Mouse (Mus musculus) lung, embryonic 15.5 days (tissue): Measurements from ENCODE around the gene Gcnt2. TPM values are rescaled to one million over a fixed set of nuclear protein-coding genes. Genes with fewer than 3 reads are reported as not detected.
"Not testable (repeated sequence)": the region's sequence is repeated elsewhere in the genome, so short reads cannot be mapped to it uniquely, and the experiment has no call there.

ENCODE experiments used
- ATAC-seq: fragments of 200-750 bp; cut with Nextera tagmentation; 2 replicates; pipeline ENCODE4 v1.8.0; 2017; ENCODE audit warnings: moderate number of reproducible peaks, borderline replicate concordance; ENCODE audit not compliant: low FRiP score, low TSS enrichment; ENCODE audit errors: extremely low read depth
- H3K27ac ChIP-seq: fragments of 300-500 bp; sonication (generic); 2 replicates; pipeline ENCODE4 v1.5.1; 2015; ENCODE audit warnings: moderate library complexity, mild to moderate bottlenecking, inconsistent platforms
- H3K27me3 ChIP-seq: fragments of 300-500 bp; sonication (generic); 2 replicates; pipeline ENCODE4 v1.6.1; 2015; ENCODE audit warnings: inconsistent platforms
- H3K36me3 ChIP-seq: fragments of 300-500 bp; sonication (generic); 2 replicates; pipeline ENCODE4 v1.6.1; 2015; ENCODE audit warnings: inconsistent platforms
- H3K4me1 ChIP-seq: fragments of 300-500 bp; sonication (generic); 2 replicates; pipeline ENCODE4 v1.6.1; 2015; ENCODE audit warnings: inconsistent platforms
- H3K4me2 ChIP-seq: fragments of 300-500 bp; sonication (generic); 2 replicates; pipeline ENCODE4 v1.6.1; 2015; ENCODE audit warnings: inconsistent platforms, mild to moderate bottlenecking, moderate library complexity
- H3K4me3 ChIP-seq: fragments of 300-500 bp; sonication (generic); 2 replicates; pipeline ENCODE4 v1.5.1; 2015; ENCODE audit warnings: mild to moderate bottlenecking, inconsistent platforms
- H3K9ac ChIP-seq: fragments of 300-500 bp; sonication (generic); 2 replicates; pipeline ENCODE4 v1.6.1; 2015; ENCODE audit warnings: inconsistent platforms
- H3K9me3 ChIP-seq: fragments of 300-500 bp; sonication (generic); 2 replicates; pipeline ENCODE4 v1.6.1; 2016; ENCODE audit warnings: inconsistent platforms
- WGBS: fragments of 180-500 bp; shearing (Covaris S2); methylation state at CpG from one replicate; pipeline ENCODE4 v1.1.7; 2015; 5-methylcytosine and 5-hydroxymethylcytosine counted together
- polyA plus RNA-seq: library from polyadenylated mRNA; unstranded; fragments of >200 nt; fragmentation: Nextera tagmentation; extraction: Ambion mirVana; gene quantifications from 2 replicates; pipeline ENCODE4 v1.2.1, GENCODE M21; 2015

Gene Gcnt2
- polyA plus RNA-seq, 1 experiment from 2014 or later = 4.0 TPM

DNA sequence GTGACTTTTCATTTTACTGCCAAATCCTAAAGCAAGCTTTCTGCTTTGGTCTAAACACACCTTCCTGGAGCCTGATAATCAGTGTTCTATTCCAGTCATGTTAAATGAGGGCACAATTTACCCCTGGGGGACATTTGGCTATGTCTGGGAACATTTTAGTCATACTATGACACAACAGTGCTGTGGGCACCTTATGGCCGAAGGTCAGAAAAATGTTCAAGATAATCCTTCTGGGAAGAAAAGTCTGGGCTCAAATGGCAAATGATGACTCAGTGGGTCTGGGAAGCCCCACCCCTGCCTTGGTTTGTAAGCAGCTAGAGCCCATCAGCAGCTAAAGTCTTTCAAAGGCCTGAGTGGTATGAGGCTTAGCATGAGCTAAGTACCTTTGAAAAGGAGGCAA, 123.2 kb downstream of the Gcnt2 start:
- no peak for ATAC-seq
- Histone ChIP-seq H3K9ac (no peak overlapping the region), H3K9me3 (no peaks in the 10 kb centered on the region), H3K36me3 (no peaks in the 10 kb centered on the region), H3K4me3 (no peak overlapping the region), H3K4me2 (no peak overlapping the region), H3K27me3 (no peaks in the 10 kb centered on the region), H3K27ac (no peak overlapping the region), H3K4me1 (no peaks in the 10 kb centered on the region)
- WGBS = 93% methylated on average over 1 of the region's 1 CpGs

DNA sequence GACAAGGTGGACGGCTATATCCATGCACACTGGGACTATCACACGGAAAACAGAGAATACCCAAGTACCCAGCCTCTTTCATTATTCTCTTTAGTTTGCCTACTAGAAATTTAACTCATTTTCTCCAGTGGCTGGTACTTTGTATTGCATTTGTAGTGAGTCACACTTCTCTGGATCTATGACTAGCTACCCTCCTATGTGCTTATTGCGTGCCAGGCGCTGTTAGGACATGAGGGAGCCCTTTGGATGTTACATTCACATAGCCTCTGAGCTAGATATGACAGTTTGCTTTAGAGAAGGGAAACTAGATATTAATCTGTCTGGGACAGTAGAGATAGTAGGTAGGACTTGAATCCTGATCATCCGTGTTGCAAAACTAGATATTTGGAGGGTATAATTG, 126.5 kb downstream of the Gcnt2 start:
- Histone ChIP-seq H3K4me2 (no peak overlapping the region), H3K4me1 (no peaks in the 10 kb centered on the region), H3K9ac (no peak overlapping the region), H3K9me3 (no peaks in the 10 kb centered on the region), H3K4me3 (no peak overlapping the region), H3K27ac (no peak overlapping the region), H3K27me3 (no peaks in the 10 kb centered on the region), H3K36me3 (no peaks in the 10 kb centered on the region)
- 94% methylated on average over 5 of the region's 5 CpGs for WGBS
- ATAC-seq = no peak

DNA sequence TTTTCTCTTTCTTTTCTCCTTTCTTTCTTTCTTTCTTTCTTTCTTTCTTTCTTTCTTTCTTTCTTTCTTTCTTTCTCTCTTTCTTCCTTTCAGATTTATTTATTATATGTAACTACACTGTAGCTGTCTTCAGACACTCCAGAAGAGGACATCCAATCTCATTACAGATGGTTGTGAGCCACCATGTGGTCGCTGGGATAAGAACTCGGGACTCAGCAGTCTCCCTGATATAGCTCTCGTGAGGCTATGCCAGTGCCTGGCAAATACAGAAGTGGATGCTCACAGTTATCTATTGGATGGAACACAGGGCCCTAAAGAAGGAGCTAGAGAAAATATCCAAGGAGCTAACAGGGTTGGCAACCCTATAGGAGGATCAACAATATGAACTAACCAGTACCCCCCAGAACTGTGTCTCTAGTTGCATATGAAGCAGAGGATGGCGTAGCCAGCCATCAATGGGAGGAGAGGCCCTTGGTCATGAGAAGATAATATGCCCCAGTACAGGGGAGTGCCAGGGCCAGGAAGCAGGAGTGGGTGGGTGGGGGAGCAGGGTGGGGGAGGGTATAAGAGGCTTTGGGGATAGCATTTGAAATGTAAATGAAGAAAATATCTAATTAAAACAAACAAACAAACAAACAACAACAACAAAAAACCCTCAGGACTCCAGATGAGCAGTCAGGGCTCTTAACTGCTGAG, 128.2 kb downstream of the Gcnt2 start:
- H3K4me2 ChIP-seq, H3K9me3 ChIP-seq, ATAC-seq, H3K4me3 ChIP-seq, H3K4me1 ChIP-seq, H3K36me3 ChIP-seq, H3K27ac ChIP-seq, H3K27me3 ChIP-seq, H3K9ac ChIP-seq: not testable (repeated sequence)
- WGBS = 66% methylated on average over 4 of the region's 4 CpGs

DNA sequence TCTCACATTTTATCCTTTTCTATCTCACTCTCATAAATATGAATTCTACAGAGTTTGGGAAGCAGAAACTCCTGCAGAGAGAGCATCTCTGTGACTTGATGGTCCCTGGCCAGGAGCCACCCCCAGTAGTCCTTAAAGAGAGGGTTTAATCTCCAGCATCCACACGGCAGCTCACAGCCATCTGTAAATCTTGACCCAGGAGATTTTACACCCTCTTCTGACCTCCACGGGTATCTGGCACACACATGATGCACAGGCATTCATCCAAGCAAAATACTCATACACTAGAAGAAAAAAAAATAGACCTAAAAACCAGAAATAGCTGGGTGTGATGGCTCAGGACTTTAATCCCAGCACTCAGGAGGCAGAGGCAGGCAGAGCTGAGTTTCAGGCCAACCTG, 128.9 kb downstream of the Gcnt2 start:
- Histone ChIP-seq H3K9ac (no peak overlapping the region), H3K4me1 (no peaks in the 10 kb centered on the region), H3K4me3 (no peak overlapping the region), H3K9me3 (no peaks in the 10 kb centered on the region), H3K36me3 (no peaks in the 10 kb centered on the region), H3K4me2 (no peak overlapping the region), H3K27ac (no peak overlapping the region), H3K27me3 (no peaks in the 10 kb centered on the region)
- 55% methylated on average over 2 of the region's 2 CpGs for WGBS
- no peak for ATAC-seq

DNA sequence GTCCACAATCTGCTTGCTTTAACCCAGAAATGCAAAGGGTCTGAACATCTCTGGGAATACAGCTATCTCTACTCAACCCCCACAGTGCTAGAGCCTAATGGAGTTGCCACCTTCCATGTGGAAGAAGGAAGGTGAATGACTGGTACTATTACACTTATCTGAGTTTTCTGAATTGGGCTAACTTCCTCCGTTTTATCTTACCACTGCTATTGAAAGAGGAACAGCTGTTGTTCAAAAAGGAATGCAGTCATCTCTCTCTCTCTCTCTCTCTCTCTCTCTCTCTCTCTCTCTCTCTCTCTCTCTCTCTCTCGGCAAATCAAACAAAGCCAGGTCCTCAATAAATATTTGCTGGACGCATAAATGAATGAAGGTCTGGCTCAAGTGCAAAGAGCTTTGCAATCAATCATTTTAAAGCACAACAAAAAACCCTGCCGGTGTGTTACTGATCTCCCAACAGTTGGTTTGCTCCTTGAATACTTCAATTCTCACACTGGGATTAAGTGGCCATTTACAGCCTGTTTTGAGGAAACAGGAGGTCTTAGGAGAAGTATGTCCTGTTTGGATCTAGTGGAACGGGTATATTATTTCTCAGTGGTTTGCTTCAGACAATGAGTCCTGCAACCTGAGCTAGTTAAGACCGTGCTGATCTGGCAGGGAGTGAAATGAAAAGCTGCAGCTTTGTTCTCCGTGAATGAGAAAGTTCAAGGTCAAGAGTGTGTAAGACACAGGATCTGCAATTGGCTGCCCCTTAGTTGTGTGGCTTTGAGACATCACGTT, 135.1 kb downstream of the Gcnt2 start:
- Histone ChIP-seq H3K9ac (no peak overlapping the region), H3K27ac (0 out of 2 replicates have a peak overlapping the region, but pooled peaks have one; percentile 20), H3K36me3 (no peaks in the 10 kb centered on the region), H3K4me2 (peak overlapping the region; percentile 6; the same call in 1 of the 2 replicates), H3K9me3 (no peaks in the 10 kb centered on the region), H3K27me3 (no peaks in the 10 kb centered on the region), H3K4me1 (peaks cover 7% of the 10 kb centered on the region), H3K4me3 (no peak overlapping the region)
- WGBS = 6% methylated on average over 8 of the region's 8 CpGs
- ATAC-seq = no peak

- H3K9ac ChIP-seq, H3K4me3 ChIP-seq, H3K27ac ChIP-seq, H3K36me3 ChIP-seq, H3K9me3 ChIP-seq, H3K4me2 ChIP-seq, ATAC-seq, H3K27me3 ChIP-seq: not testable (repeated sequence)
- peaks cover 19% of the 10 kb centered on the region for H3K4me1 ChIP-seq
- WGBS = 88% methylated on average over 5 of the region's 5 CpGs
These were observed 139.0 kb downstream of the Gcnt2 start for GRCm38 (mm10) chr13:40998537-40998936.

DNA sequence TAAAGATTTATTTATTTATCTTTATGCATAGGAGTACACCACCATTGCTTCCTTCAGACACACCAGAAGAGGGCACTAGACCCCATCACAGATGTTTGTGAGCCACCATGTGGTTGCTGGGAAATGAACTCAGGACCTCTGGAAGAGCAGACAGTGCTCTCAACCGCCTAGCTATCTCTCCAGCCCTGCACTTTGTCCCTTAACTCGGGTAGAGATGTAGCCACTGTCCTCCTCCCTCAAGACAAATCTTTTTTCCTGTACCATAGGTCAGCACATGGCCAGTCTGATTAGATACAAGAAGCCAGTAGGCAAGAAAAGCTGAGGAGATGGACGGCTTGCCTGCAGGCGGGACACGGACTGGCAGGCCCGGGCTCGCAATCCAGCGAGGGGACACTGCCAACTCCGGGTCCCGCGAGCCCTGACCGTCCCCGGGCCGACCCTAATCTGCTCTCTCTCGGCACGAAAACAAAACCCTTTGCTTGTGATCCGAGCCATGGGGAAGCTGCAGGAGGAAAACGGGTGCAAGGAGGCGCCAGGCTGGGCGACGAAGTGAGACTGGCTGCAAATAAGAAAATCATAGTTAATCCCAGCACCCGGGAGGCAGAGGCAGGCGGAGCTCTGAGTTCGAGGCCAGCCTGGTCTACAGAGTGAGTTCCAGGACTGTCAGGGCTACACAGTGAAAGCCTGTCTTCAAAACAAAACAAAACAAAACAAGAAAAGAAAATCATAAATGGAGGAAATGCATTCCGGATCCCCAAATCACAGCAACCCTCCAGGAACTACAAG, 140.8 kb downstream of the Gcnt2 start:
- peak; percentile 32 for ATAC-seq

DNA sequence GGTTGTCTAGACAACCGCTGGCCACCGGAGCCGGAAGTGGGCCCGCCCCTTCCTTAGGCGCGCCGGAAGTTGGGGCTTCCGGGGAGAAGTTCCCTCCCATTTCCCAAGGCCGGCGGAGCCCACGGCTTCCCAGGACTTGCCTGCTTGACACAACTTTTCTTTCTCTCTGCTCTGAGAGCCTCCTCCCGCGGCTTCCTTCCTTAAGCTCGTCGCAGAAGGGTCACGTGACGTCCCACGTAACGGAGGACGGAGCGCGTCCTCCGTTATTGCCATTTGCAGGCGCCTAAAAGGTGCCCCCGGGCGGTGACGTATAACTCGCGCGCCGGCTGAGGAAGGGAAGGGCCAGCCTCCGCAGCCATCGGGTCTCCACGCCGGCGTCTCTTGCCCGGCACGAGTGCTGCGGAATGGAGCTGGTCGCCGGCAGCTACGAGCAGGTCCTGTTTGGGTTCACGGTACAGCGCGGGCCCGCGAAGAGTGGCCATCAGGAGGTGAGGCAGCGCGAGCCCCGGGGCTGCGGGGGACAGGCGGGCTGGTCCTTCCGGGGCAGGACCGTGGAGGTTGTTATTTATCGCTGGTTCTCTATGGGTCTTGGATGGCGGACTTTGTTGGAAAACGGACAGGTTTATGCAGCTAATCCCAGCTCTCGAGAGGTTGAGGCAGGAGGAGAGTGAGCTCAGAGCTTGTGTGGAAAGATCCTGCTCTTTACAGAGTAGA, 141.5 kb downstream of the Gcnt2 start, which contains the start of gene Pak1ip1:
Gene Pak1ip1 (plus strand): TSS at position 98 of the 714 bp plus-strand sequence.
- Histone ChIP-seq H3K9me3 (no peaks in the 10 kb centered on the region), H3K9ac (peak within 1 kb of the TSS; percentile 85), H3K4me1 (peaks cover 12% of the 10 kb centered on the region), H3K27me3 (no peaks in the 10 kb centered on the region), H3K27ac (peak within 1 kb of the TSS; percentile 99), H3K4me3 (peak within 1 kb of the TSS; percentile 98), H3K36me3 (peaks cover 16% of the 10 kb centered on the region), H3K4me2 (peak within 1 kb of the TSS; percentile 83)
- ATAC-seq = peak; percentile 95
- 1% methylated on average over 55 of the region's 58 CpGs for WGBS

More for the DNA sequence above, 140.8 kb downstream of the Gcnt2 start:
- H3K4me1 ChIP-seq = peaks cover 12% of the 10 kb centered on the region
- peak overlapping the region; percentile 99 for H3K27ac ChIP-seq
- peaks cover 9% of the 10 kb centered on the region for H3K36me3 ChIP-seq
- no peaks in the 10 kb centered on the region for H3K27me3 ChIP-seq
- H3K9me3 ChIP-seq = no peaks in the 10 kb centered on the region
- peak overlapping the region; percentile 83 for H3K4me2 ChIP-seq
- H3K4me3 ChIP-seq = peak overlapping the region; percentile 98
- H3K9ac ChIP-seq = peak overlapping the region; percentile 85
- WGBS = under 1% methylated on average over 25 of the region's 25 CpGs

GRCm38 (mm10) chr13:41002001-41002400, 142.4 kb downstream of the Gcnt2 start:
- no peak overlapping the region for H3K27ac ChIP-seq
- no peaks in the 10 kb centered on the region for H3K27me3 ChIP-seq
- H3K9me3 ChIP-seq = no peaks in the 10 kb centered on the region
- peaks cover 12% of the 10 kb centered on the region for H3K4me1 ChIP-seq
- WGBS = 75% methylated on average over 5 of the region's 5 CpGs
- peaks cover 25% of the 10 kb centered on the region for H3K36me3 ChIP-seq
- peak overlapping the region; percentile 98 for H3K4me3 ChIP-seq
- no peak for ATAC-seq
- H3K4me2 ChIP-seq = peak overlapping the region; percentile 83
- H3K9ac ChIP-seq = 0 out of 2 replicates have a peak overlapping the region, but pooled peaks have one; percentile 24

GRCm38 (mm10) chr13:41006244-41006643, 146.7 kb downstream of the Gcnt2 start:
- Histone ChIP-seq H3K36me3 (peaks cover 66% of the 10 kb centered on the region), H3K4me2 (no peak overlapping the region), H3K27ac (no peak overlapping the region), H3K27me3 (no peaks in the 10 kb centered on the region), H3K4me1 (peaks cover 7% of the 10 kb centered on the region), H3K9ac (no peak overlapping the region), H3K9me3 (no peaks in the 10 kb centered on the region), H3K4me3 (no peak overlapping the region)
- 95% methylated on average over 4 of the region's 4 CpGs for WGBS
- no peak for ATAC-seq

DNA sequence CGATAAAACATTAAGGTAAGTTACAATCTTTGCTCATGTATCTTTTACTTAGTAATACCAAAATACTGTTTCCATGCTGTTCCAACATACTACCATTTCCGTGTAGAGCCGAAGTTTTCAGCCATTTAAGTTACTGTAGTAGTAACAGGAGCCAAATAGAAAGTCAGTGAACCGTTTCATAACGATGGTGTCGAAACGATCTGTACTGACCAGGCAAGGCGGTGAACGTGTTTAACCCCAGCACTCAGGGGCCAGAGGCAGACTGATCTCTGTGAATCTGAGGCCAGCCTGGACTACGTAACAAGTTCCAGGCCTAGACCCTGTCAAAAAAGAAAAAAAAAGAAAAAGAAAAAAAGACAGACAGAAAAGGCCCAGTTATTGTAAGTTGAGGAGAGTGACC, 148.7 kb downstream of the Gcnt2 start:
- 96% methylated on average over 10 of the region's 10 CpGs for WGBS
- Histone ChIP-seq H3K27me3 (no peaks in the 10 kb centered on the region), H3K36me3 (peaks cover 85% of the 10 kb centered on the region), H3K27ac (no peak overlapping the region), H3K4me2 (no peak overlapping the region), H3K4me3 (no peak overlapping the region), H3K4me1 (no peaks in the 10 kb centered on the region), H3K9me3 (no peaks in the 10 kb centered on the region), H3K9ac (no peak overlapping the region)
- no peak for ATAC-seq
